Mouse (Mus musculus): ENCODE data around the gene Smbd1. TPM values are rescaled to one million over a fixed set of nuclear protein-coding genes. Genes with fewer than 3 reads are reported as not detected.
A peak's percentile ranks its signal among the peaks of the same experiment; 100 is the strongest.

Smbd1 gene
- not detected in 2 replicates for polyA plus RNA-seq (2015; fragmentation: Nextera tagmentation; extraction: Ambion mirVana)

DNA sequence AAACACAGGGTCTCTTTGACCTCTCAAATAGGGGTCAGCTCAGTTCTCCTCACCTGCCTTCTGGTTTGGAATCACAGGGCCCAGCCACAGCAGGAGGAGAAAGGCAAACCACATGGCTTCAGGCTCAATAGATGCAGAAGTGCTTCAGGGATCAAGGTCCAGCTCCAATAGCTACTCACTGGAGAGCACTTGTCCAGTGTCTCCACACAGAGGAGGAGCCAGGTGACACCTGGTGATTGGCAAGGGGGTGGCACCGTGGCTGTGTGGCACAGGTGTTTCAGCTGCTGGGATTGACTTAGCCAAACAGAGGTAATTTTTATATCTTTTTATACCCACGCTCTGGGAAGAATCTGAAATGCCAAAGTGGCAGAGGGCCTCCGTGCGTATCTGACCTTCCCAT lies at the start of gene Smbd1:
Smbd1 (minus strand) TSS at position 157 of the 400 bp plus-strand sequence.
- no peaks in the 10 kb centered on the region for H3K9me3 ChIP-seq
- no peaks in the 10 kb centered on the region for H3K36me3 ChIP-seq
- H3K4me2 ChIP-seq (replicated peaks), result no peak within 1 kb of the TSS
- H3K4me1 ChIP-seq, result peaks cover 26% of the 10 kb centered on the region
- WGBS, result 87% methylated on average over 4 of the region's 4 CpGs
- 0 out of 2 replicates have a peak, but pooled peaks cover 3% of the 10 kb centered on the region for H3K27me3 ChIP-seq
- no peak within 1 kb of the TSS for H3K27ac ChIP-seq
- no peak for ATAC-seq (ENCODE audit: low FRiP score, low read depth)
- no peak within 1 kb of the TSS for H3K4me3 ChIP-seq
- H3K9ac ChIP-seq, result no peak within 1 kb of the TSS

DNA sequence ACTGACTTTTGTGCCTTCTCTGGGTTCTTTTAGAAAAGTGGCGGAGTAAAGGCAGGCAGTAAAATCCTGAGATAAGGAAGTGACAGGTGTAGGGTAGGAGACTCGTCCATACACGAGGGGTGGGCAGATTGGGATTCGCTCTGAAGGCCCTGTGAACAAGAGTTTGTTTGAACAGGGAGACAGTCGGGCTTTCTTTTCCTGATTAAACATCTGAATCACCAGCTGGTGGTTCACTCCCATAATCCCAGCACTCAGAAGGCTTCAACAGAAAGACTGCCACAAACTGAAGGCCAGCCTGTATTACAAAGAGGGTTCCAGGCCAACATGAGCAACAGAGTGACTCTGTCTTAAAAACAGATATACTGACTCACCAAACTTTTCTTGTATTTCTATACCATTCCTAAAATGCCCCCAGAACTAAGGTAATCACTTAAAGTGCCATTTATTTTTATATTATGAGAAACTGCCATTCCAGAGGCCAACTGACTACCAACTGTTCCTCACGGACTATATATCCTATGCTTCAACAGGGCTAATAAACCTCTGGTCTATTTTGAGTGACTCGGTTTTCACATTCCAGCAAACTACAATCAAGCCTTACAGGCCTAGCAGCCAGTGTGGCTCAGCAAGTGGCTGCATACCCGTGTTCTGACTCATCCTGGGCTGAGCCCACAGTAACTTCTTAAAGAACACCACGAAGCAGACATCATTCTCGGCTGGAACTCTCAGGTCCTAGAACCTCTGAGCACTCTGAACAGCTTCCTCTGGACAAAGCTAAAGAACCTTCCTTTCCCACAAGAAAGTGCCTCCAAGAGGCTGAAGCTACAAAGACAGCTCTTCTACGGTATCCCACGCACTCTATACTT lies 48.7 kb upstream of the Smbd1 start:
- WGBS, result 67% methylated on average over 12 of the region's 12 CpGs

DNA sequence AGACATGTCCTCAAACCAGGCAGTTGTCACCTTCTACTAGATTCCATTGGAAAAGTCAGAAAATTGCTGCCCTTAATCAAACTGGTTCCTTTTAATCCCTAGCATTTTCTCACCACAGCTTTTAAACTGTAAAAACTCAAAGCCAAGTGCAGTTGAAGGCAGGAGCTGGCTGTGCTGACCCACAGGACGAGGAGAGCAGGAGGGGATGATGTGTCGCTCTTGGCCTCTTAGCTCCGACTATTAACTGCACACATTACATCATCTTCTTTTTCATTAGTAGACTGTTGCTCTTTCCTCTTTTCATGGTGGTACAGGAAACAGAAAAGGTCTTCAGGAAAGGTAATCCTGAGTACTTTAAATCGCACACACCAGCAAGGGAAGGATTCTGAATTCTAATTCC lies 48.1 kb upstream of the Smbd1 start:
- no peak for ATAC-seq (ENCODE audit: low FRiP score, low read depth)
- no peak overlapping the region for H3K27ac ChIP-seq
- 64% methylated on average over 4 of the region's 4 CpGs for WGBS

More for the DNA sequence above, 48.7 kb upstream of the Smbd1 start:
- peak; percentile 44; the same call in 1 of the 2 replicates for ATAC-seq (ENCODE audit: low FRiP score, low read depth)
- peaks cover 24% of the 10 kb centered on the region for H3K36me3 ChIP-seq
- H3K4me3 ChIP-seq, result no peak overlapping the region
- H3K27me3 ChIP-seq, result no peaks in the 10 kb centered on the region
- no peak overlapping the region for H3K27ac ChIP-seq
- no peak overlapping the region for H3K4me2 ChIP-seq (replicated peaks)
- H3K4me1 ChIP-seq, result no peaks in the 10 kb centered on the region
- no peaks in the 10 kb centered on the region for H3K9me3 ChIP-seq
- no peak overlapping the region for H3K9ac ChIP-seq

DNA sequence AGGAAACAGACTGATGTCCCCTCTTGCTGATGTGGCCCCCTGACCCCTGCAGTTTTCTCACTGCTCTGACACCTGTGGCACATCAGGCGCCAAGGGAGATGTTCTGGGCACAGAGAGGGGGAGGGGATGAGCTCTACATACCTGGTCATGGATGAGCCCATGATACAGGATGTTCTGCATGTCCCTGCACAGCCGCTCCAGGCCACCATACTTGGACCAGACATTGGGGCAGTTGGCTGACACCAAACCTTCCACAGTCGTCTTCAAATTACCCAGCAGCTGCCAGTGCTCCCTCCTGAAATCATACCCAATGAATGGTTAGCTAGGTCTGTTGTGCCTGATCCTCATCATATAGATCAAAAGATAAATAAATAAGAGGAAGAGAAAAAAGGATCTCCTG lies 46.5 kb upstream of the Smbd1 start:
- no peak for ATAC-seq (ENCODE audit: low FRiP score, low read depth)
- Histone ChIP-seq H3K9me3 (no peaks in the 10 kb centered on the region), H3K27ac (no peak overlapping the region), H3K4me3 (no peak overlapping the region), H3K4me2 (replicated peaks) (no peak overlapping the region), H3K27me3 (no peaks in the 10 kb centered on the region), H3K36me3 (peaks cover 33% of the 10 kb centered on the region), H3K4me1 (no peaks in the 10 kb centered on the region), H3K9ac (no peak overlapping the region)
- WGBS, result 87% methylated on average over 3 of the region's 3 CpGs

More for the DNA sequence above, 48.1 kb upstream of the Smbd1 start:
- H3K9ac ChIP-seq, result no peak overlapping the region
- H3K36me3 ChIP-seq, result peaks cover 29% of the 10 kb centered on the region
- no peaks in the 10 kb centered on the region for H3K9me3 ChIP-seq
- no peak overlapping the region for H3K4me2 ChIP-seq (replicated peaks)
- H3K4me1 ChIP-seq, result no peaks in the 10 kb centered on the region
- H3K27me3 ChIP-seq, result no peaks in the 10 kb centered on the region
- no peak overlapping the region for H3K4me3 ChIP-seq

DNA sequence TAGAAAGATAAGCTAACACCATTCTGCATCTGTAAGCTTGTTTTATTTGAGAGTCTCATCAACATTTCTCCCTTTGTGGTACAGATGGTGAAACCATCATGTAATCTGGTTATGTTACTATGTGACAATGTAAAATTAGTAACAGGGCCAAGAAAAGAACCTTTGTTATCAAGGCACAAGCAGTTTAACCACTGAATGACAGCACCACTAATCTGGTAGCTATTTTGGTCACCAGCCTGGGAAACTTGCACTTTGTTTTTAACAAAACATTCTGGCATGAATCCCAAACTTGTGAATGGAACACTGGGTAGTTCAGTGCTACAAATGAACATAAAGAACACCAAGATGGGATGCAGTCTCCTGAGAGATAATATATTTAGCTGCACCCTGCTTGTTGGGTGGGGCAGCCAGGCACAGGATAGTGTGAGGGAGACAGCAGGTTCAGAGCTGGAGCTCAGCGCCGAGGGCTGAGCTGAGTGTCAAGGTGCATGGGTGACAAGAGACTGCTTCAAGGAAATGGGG lies 43.8 kb upstream of the Smbd1 start:
- Histone ChIP-seq H3K4me3 (no peak overlapping the region), H3K27me3 (no peaks in the 10 kb centered on the region), H3K4me2 (replicated peaks) (no peak overlapping the region), H3K9me3 (no peaks in the 10 kb centered on the region), H3K36me3 (peaks cover 38% of the 10 kb centered on the region), H3K27ac (no peak overlapping the region; the same call in 1 of the 2 replicates), H3K4me1 (no peaks in the 10 kb centered on the region), H3K9ac (no peak overlapping the region)
- no peak for ATAC-seq (ENCODE audit: low FRiP score, low read depth)
- WGBS, result 78% methylated on average over 2 of the region's 2 CpGs

DNA sequence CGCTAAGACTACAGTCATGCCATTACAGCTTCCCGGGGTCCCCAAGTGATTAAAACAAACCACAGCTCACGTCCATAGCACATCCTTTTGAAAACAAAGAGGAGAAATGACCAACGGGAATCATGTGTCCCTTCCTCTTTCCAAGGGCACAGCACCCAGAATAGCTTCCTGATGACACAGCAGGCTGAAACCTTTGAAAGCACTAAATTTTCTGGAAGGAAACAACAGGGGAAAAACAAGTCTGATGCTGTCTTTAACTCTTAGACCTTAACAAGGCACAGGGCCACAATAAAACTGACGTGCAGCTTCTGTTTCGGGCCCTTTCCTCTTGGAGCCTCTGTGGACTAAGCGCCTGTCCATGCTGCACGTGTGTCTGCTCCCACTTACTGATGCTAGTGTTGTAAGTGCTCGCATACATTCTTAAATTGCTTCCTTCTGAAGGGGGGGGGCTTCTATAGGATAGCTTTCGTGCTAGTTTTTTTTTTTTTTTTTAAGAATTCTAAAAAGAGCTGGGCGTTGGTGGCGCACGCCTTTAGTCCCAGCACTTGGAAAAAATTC lies 43.3 kb upstream of the Smbd1 start:
- no peak overlapping the region for H3K27ac ChIP-seq
- H3K9me3 ChIP-seq, result no peaks in the 10 kb centered on the region
- no peak for ATAC-seq (ENCODE audit: low FRiP score, low read depth)
- no peak overlapping the region for H3K4me2 ChIP-seq (replicated peaks)
- H3K27me3 ChIP-seq, result no peaks in the 10 kb centered on the region
- H3K36me3 ChIP-seq, result peaks cover 42% of the 10 kb centered on the region
- 70% methylated on average over 13 of the region's 13 CpGs for WGBS
- no peaks in the 10 kb centered on the region for H3K4me1 ChIP-seq
- no peak overlapping the region for H3K9ac ChIP-seq
- H3K4me3 ChIP-seq, result no peak overlapping the region

DNA sequence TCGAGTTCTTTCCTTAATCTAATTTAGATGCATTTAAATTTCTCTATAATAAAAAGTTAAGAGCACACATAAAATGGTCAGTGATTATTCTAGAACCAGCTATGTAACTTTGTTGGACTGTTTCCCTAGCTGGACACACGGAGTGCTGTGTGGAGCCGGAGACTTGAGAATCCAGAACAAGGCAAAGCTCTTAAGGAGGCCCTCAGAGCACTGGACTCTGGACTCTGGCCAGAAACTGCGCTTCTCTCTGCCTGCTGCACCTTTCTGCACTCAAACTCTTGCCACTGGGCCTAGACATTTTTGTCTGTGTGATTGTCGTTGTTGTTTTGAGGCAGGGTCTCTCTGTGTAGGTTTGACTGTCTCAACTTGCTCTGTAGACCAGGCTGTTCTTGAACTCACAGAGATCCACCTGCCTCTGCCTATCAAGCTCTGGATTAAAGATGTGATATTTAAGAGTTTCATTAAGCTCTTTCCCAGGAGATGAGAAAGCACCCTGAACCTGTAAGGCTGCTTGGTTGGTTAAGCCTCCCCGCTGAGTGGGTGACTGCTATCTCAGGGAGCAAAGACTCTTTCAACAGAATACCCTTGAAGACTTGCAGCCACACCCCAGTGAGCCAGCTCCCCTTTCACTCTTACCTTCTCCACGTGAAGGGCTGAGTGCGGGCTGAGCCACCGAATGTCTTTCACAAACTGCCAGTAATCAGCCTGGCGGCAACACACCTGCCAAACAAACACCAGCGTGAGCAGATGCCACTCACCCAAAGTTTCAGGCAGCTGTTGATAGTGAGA lies 39.0 kb upstream of the Smbd1 start:
- Histone ChIP-seq H3K9ac (no peak overlapping the region), H3K27me3 (no peaks in the 10 kb centered on the region), H3K4me2 (replicated peaks) (no peak overlapping the region), H3K27ac (no peak overlapping the region), H3K36me3 (peaks cover 72% of the 10 kb centered on the region), H3K4me1 (no peaks in the 10 kb centered on the region), H3K4me3 (no peak overlapping the region), H3K9me3 (no peaks in the 10 kb centered on the region)
- WGBS, result 90% methylated on average over 11 of the region's 11 CpGs
- ATAC-seq (ENCODE audit: low FRiP score, low read depth), result no peak

DNA sequence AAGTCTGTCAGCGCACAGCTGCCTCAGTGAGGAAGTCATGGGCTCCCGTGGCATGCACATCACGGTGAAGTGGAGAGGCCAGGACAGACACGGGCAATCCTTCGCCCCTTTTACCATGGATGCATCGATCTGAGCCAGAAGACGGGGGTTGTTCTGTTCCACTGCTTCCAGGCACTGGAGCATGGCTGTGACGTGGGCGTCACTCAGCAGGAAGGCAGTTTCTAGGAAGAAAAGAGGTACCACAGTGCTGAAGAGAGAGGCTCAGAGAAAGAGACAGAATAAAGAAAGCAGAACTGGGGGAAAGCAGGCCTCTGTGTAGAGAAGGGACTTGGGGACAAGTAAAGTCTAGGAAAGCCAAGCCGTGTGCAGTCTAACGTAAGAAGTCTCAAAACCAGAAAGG lies 36.8 kb upstream of the Smbd1 start:
- no peaks in the 10 kb centered on the region for H3K4me1 ChIP-seq
- no peak overlapping the region for H3K4me3 ChIP-seq
- no peaks in the 10 kb centered on the region for H3K9me3 ChIP-seq
- 90% methylated on average over 11 of the region's 11 CpGs for WGBS
- H3K36me3 ChIP-seq, result peaks cover 81% of the 10 kb centered on the region
- no peak overlapping the region for H3K9ac ChIP-seq
- ATAC-seq (ENCODE audit: low FRiP score, low read depth), result no peak
- no peaks in the 10 kb centered on the region for H3K27me3 ChIP-seq
- H3K27ac ChIP-seq, result no peak overlapping the region
- no peak overlapping the region for H3K4me2 ChIP-seq (replicated peaks)

DNA sequence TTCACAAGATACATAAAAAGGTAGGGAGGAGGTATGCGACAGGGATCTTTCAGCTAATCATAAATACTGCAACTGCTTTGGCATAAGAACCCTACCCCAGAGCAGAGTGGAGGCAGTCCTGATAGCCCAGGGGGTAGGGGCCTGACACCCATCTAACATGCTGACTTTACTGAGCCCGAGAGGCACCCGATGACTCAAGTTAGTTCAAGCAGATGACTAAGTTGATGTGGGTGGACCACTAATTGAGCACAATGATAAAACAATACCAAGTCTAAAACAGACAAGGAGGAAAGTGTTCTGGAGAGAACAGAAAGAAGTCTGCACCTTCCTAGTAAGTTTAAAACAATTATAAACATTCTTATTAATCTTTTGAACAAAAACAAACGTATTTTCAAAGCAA lies 21.2 kb upstream of the Smbd1 start:
- no peak overlapping the region for H3K9ac ChIP-seq
- H3K9me3 ChIP-seq, result no peaks in the 10 kb centered on the region
- peaks cover 69% of the 10 kb centered on the region for H3K36me3 ChIP-seq
- no peak overlapping the region for H3K27ac ChIP-seq
- no peaks in the 10 kb centered on the region for H3K4me1 ChIP-seq
- 91% methylated on average over 4 of the region's 4 CpGs for WGBS
- no peaks in the 10 kb centered on the region for H3K27me3 ChIP-seq
- H3K4me3 ChIP-seq, result no peak overlapping the region
- H3K4me2 ChIP-seq (replicated peaks), result no peak overlapping the region
- ATAC-seq (ENCODE audit: low FRiP score, low read depth), result no peak

DNA sequence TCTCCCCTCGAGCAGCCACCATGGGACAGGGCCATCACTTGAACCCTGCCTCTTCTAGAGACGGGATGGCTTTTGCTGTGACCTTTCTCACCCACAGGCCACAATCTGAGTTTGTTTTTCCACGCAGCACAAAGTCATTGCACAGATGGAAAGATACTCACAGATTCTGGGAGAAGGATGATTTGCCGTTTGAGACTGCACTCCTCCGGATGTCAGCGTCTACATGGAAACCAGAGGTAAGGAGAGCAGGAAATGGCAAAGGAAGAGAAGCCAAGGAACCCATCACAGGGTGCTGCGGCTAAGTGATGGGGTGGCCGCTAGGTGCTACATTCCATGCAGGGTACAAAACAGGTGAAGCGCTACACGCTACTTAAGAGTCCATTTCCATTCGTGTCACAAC lies 18.8 kb upstream of the Smbd1 start:
- no peak for ATAC-seq (ENCODE audit: low FRiP score, low read depth)
- Histone ChIP-seq H3K27ac (no peak overlapping the region), H3K27me3 (no peaks in the 10 kb centered on the region), H3K9me3 (no peaks in the 10 kb centered on the region), H3K36me3 (peaks cover 71% of the 10 kb centered on the region), H3K4me3 (no peak overlapping the region), H3K4me1 (no peaks in the 10 kb centered on the region), H3K9ac (no peak overlapping the region), H3K4me2 (replicated peaks) (no peak overlapping the region)
- WGBS, result 93% methylated on average over 11 of the region's 11 CpGs

DNA sequence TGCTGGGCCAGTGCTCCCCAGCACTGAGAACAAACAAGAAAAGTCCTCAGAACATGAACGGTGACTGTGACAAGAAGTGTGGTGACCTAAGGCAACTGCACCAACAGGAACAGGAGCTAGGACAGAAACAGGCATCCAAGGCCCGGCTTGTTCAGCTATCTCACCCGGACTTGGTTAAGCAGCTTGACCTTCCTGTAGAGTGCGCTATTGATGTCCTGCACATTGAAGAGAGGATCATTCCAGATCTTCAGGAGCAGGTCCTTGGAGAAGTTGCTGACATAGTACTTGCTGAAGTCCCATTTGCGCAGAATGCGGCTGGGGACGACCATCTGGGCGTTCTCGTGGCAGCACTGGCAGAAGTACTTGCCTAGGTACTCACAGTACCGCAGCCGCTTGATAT lies 16.2 kb upstream of the Smbd1 start:
- H3K27me3 ChIP-seq, result no peaks in the 10 kb centered on the region
- H3K36me3 ChIP-seq, result peaks cover 86% of the 10 kb centered on the region
- H3K4me2 ChIP-seq (replicated peaks), result no peak overlapping the region
- H3K27ac ChIP-seq, result no peak overlapping the region
- WGBS, result 96% methylated on average over 11 of the region's 11 CpGs
- no peak overlapping the region for H3K9ac ChIP-seq
- no peak overlapping the region for H3K4me3 ChIP-seq
- H3K9me3 ChIP-seq, result no peaks in the 10 kb centered on the region
- no peak for ATAC-seq (ENCODE audit: low FRiP score, low read depth)
- H3K4me1 ChIP-seq, result no peaks in the 10 kb centered on the region

DNA sequence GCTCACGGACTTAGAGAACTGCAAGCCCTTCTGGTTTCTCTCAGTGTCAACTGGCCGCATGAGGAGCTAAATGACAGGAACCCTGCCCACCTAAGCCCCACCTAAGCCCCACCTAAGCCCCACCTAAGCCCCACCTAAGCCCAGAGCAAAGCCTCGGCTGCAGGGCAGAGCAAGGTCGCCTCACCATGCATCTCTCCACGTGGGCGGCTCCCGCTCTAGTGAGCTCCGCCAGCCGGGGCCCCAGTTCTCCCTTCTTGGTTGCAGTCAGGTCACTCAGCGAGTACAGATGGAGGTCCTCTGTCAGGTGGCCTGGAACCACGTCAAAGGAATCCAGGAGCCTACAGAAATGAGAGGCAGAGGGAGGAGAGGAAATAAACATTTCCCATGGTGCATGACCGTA lies 15.1 kb upstream of the Smbd1 start:
- Histone ChIP-seq H3K9me3 (no peaks in the 10 kb centered on the region), H3K27me3 (no peaks in the 10 kb centered on the region), H3K4me3 (no peak overlapping the region), H3K4me1 (no peaks in the 10 kb centered on the region), H3K27ac (no peak overlapping the region), H3K4me2 (replicated peaks) (no peak overlapping the region), H3K36me3 (peaks cover 87% of the 10 kb centered on the region), H3K9ac (no peak overlapping the region)
- ATAC-seq (ENCODE audit: low FRiP score, low read depth), result no peak
- WGBS, result 71% methylated on average over 12 of the region's 12 CpGs

All from limb, embryonic 13.5 days (tissue).